Mouse (Mus musculus) 416B (cell line): ENCODE measurements around the gene Alox5ap.

Experiments
- DNase-seq: peaks from one replicate; pipeline ENCODE4 v3.0.0; 2011; ENCODE audit warnings: low read depth

Alox5ap gene

GRCm38 (mm10) chr5:149314514-149315081 is 50.0 kb downstream of the Alox5ap start:
- DNase-seq, result no peak

DNA sequence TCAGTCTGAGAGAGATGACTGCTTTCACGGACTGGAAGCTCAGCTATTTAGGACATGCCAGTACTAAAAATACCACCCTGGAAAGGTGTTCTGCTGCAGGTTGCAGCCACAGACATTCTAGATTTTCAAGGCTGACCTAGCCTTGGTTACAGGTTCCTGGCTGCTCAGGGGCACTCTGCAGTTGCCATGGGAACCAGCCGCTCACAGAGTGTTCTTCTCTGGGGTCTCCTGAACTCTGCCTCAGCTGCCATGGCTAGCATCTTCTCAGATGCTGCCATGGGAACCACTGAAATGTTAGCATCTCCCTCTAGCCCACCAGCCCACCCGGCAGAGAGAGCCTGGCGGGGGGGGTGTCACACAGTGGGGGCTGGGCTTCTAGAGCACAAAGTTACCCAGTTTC is 52.4 kb downstream of the Alox5ap start:
- DNase-seq, result no peak

GRCm38 (mm10) chr5:149319874-149320323 is 55.3 kb downstream of the Alox5ap start:
- no peak for DNase-seq

DNA sequence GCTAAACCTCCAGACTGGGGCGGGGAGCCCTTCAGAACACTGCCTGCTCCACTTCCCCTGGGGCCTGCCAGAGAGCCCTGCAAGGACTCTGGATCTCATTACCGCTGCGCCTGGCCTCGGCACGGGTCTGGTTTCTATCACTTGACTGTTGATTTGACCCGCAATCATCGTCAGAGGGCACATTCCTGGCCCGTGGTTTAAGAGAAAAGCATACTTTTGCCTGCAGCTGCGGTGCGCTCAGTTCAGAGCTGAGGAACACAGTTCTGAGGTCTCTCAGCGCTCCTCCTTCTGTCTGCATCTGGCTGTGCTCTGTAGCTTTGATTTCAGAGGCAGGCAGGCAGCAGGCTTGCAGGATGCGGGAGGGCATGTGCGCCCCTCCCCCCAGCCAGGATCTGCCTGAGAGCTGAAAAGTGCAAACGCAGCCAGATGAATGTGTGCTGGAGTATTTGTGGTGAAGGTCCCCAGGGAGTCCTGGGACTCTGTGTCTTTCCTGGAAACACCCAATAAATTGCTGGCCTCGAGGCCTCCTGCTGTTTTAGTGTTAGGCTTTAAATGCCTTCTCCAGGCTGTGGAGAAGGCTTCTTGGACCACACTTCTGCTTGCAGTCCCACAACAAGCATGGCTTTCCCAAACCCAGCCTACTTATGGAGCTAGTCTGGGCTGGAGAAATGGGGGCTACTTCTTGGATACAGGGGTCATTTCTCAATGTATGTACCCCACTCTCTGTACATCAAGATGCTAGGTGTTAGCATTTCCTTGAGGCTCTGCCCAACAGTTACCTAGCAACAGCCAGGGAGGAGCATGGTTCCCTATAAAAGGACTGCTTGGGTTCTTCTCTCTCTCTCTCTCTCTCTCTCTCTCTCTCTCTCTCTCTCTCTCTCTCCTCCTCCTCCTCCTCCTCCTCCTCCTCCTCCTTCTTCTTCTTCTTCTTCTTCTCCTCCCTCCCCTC is 56.2 kb downstream of the Alox5ap start:
- no peak for DNase-seq

- DNase-seq, result no peak
Measured at GRCm38 (mm10) chr5:149321909-149322841, 57.6 kb downstream of the Alox5ap start.

GRCm38 (mm10) chr5:149322938-149323553 is 58.5 kb downstream of the Alox5ap start:
- no peak for DNase-seq

DNA sequence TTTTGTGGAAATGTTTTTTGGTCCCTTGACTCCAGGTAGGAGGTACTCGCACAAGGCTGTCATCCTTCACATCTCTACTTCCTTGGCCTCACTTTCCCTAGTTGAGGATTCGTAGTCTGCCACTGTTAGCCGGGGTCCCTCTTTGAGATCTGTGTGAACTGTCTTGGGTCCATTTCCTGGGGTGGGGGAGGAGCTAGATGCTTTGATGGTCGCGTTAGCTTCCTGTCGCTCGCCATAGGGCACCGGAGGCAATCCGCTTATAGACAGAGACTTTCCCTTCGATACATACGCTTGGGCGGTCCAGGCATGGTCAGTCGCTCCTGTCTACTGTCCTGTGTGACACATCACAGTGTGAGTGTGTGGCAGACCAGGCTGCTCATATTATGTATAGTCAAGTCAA is 60.2 kb downstream of the Alox5ap start:
- no peak for DNase-seq

- no peak for DNase-seq
Measured at GRCm38 (mm10) chr5:149329098-149329887, 64.7 kb downstream of the Alox5ap start.

DNA sequence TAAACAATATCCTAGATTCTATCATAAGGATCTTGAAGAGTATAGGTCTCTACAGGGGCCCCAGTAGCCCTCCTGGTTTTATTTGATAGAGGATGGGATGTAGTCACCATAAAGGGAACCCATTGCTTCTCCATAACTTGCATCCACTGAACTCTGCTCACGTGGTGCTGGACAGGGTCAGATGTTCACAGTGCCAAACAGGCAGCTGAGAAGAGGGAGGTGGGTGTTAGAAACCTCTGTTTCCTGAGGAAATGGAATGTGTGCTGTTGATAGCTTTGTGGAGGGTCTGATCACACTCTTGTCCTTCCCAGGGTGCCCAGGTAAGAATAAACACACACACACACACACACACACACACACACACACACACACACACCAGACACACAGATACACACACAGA is 66.0 kb downstream of the Alox5ap start:
- DNase-seq, result peak; percentile 54

- no peak for DNase-seq
Measured at GRCm38 (mm10) chr5:149331407-149332143, 67.0 kb downstream of the Alox5ap start.

- no peak for DNase-seq
Measured at GRCm38 (mm10) chr5:149332787-149333186, 68.2 kb downstream of the Alox5ap start.

DNA sequence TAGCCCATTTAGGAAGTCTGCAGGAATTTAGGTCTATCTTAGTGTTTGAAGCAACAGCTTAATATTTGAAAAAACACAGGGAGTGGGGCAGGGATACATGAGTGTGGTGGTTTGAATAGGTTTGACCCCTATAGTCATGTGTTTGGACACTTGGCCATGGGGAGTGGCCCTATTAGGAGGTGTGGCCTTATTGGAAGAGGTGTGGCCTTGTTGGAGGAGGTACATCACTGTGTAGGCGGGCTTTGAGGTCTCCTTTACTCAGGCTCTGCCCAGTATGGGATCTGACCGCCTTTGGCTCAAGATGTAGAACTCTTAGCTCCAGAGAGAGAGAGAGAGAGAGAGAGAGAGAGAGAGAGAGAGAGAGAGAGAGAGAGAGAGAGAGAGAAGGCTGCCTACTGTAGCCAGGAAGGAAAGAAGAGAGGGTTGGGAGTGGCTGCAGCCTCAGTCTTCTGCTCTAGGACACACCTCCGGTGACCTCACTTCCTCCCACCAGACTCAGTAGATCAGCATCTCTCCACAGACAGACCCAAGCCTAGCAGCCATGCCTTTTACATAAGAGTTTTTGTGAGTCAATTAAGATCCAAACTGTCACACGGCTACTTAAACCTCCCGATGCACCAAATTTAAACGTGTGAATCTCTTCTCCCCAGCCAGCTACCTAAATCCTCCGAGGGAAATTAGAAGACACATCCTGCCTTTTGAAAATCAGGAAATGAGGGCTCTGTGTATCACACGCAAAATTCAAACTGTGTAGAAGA is 69.6 kb downstream of the Alox5ap start:
- DNase-seq, result peak; percentile 60

- peak; percentile 53 for DNase-seq
Measured at GRCm38 (mm10) chr5:149335009-149335408, 70.4 kb downstream of the Alox5ap start.

DNA sequence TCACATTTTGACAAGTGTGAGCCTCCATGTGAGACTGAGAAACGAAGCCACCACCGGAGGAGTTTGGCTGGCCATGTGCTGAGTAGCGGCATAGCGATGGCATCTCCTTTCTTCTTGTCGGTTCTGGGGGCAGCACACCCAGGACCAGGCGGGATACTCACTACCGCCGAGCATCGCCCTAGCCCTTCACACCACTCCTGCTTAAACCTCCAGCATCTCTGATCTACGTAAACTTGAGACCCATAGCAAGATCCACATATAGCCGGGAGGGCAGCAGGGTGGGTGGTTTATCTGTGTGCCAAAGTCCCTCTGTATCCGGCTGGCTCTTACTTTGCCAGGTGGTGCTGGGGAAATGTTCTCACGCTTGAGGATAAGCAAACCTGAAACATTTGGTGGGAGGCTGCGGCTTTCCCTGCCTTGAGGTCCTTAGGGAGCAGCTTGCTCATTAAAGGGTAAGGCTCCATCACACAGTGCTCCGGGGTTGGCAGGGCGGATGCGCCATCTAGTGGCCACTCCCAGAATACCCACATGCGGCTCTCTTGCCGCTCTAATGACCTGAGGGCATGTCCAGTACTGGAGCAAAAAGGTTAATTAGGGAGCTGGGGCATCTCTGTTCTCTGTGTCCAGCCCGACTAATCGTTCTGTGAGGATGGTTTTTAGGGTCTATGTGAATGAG is 71.1 kb downstream of the Alox5ap start:
- peak; percentile 76 for DNase-seq

- no peak for DNase-seq
Measured at GRCm38 (mm10) chr5:149337148-149337547, 72.6 kb downstream of the Alox5ap start.
